Mouse (Mus musculus): ENCODE data around the gene Got1. TPM values are rescaled to one million over a fixed set of nuclear protein-coding genes. Genes with fewer than 3 reads are reported as not detected.

Got1 gene
- polyA plus RNA-seq, 1 experiment from 2014 or later: 49.3 TPM

DNA sequence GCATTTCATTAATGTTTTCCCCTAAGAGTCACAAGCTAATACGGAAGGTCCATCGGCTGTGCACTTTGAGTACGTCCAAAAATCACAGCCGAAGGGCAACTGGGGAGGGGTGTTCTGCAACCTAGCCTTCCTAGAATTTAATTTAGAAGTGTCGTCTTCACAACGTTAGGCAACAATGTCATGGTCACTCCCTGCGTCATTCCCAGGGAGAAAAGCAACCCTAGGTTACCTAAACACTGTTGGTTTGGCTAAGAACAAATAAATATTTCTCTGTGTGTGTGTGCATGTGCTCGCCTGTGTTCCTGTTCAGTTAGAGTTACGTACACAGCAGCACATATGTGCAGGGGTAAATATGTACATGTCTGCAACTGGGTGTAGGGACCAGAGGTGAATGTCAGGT, 1.6 kb upstream of the Got1 start:
- 85% methylated on average over 9 of the region's 9 CpGs for WGBS
- H3K27ac ChIP-seq (replicated peaks): no peak overlapping the region
- H3K36me3 ChIP-seq (ENCODE audit: control insufficient read depth, insufficient read depth, low read length): no peaks in the 10 kb centered on the region
- no peak overlapping the region for H3K4me3 ChIP-seq (ENCODE audit: low read depth, low read length)
- no peak overlapping the region for H3K9ac ChIP-seq (ENCODE audit: low read length)
- H3K27me3 ChIP-seq (ENCODE audit: control insufficient read depth, insufficient read depth, low read length): no peaks in the 10 kb centered on the region
- DNase-seq (ENCODE audit: low spot score) (no peak), ATAC-seq (ENCODE audit: low FRiP score, low TSS enrichment) (no peak)
- no peak for TF ChIP-seq EP300 (optimal IDR thresholded peaks at IDR 0.05)
- no peak for TF ChIP-seq CTCF (IDR thresholded peaks at IDR 0.05; ENCODE audit: low read depth)
- no peak overlapping the region for H3K4me2 ChIP-seq (replicated peaks; ENCODE audit: low read depth)
- no peaks in the 10 kb centered on the region for H3K4me1 ChIP-seq (replicated peaks; ENCODE audit: control insufficient read depth, insufficient read depth)
- no peaks in the 10 kb centered on the region for H3K9me3 ChIP-seq (ENCODE audit: control insufficient read depth, low read length)

- Histone ChIP-seq H3K36me3 (ENCODE audit: control insufficient read depth, insufficient read depth, low read length) (no peaks in the 10 kb centered on the region), H3K4me3 (ENCODE audit: low read depth, low read length) (no peak overlapping the region), H3K9ac (ENCODE audit: low read length) (no peak overlapping the region), H3K4me2 (replicated peaks; ENCODE audit: low read depth) (no peak overlapping the region; the same call in 1 of the 2 replicates), H3K27ac (replicated peaks) (no peak overlapping the region), H3K4me1 (replicated peaks; ENCODE audit: control insufficient read depth, insufficient read depth) (no peaks in the 10 kb centered on the region), H3K27me3 (ENCODE audit: control insufficient read depth, insufficient read depth, low read length) (no peaks in the 10 kb centered on the region), H3K9me3 (ENCODE audit: control insufficient read depth, low read length) (no peaks in the 10 kb centered on the region)
- DNase-seq (ENCODE audit: low spot score): no peak
- no peak for TF ChIP-seq CTCF (IDR thresholded peaks at IDR 0.05; ENCODE audit: low read depth)
- TF ChIP-seq EP300 (optimal IDR thresholded peaks at IDR 0.05): no peak
- no peak for ATAC-seq (ENCODE audit: low FRiP score, low TSS enrichment)
- 86% methylated on average over 7 of the region's 7 CpGs for WGBS
These were observed 1.2 kb upstream of the Got1 start for GRCm38 (mm10) chr19:43525566-43525965.

DNA sequence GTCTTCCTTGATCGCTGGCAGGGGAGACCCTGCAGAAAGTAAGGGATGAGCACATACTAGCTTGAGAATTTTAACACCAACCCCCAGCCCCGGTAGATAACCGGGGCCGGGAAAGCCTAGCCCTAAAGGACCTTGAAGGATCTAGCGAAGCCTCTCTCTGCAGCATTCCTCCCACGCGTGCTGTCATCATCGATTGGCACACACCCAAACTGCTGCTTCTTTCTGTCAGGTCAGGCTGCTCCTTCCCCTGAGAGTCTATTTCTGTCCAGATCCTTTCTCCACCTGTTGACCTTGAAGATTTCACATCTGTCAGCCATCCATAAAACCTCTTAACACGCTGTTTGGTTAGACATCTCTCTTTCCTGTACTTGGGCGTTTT, 688 bp upstream of the Got1 start:
- Histone ChIP-seq H3K27ac (replicated peaks) (peak overlapping the region; percentile 40; the same call in 1 of the 2 replicates), H3K9ac (ENCODE audit: low read length) (peak overlapping the region; percentile 65), H3K36me3 (ENCODE audit: control insufficient read depth, insufficient read depth, low read length) (no peaks in the 10 kb centered on the region), H3K4me2 (replicated peaks; ENCODE audit: low read depth) (peak overlapping the region; percentile 83), H3K9me3 (ENCODE audit: control insufficient read depth, low read length) (no peaks in the 10 kb centered on the region), H3K4me1 (replicated peaks; ENCODE audit: control insufficient read depth, insufficient read depth) (no peaks in the 10 kb centered on the region), H3K4me3 (ENCODE audit: low read depth, low read length) (peak overlapping the region; percentile 66), H3K27me3 (ENCODE audit: control insufficient read depth, insufficient read depth, low read length) (no peaks in the 10 kb centered on the region)
- DNase-seq (ENCODE audit: low spot score) (no peak), ATAC-seq (ENCODE audit: low FRiP score, low TSS enrichment) (no peak)
- 12% methylated on average over 10 of the region's 10 CpGs for WGBS
- TF ChIP-seq CTCF (IDR thresholded peaks at IDR 0.05; ENCODE audit: low read depth) (no peak), EP300 (optimal IDR thresholded peaks at IDR 0.05) (no peak)

GRCm38 (mm10) chr19:43523551-43523950, 854 bp downstream of the Got1 start:
- Histone ChIP-seq H3K4me2 (replicated peaks; ENCODE audit: low read depth) (peak overlapping the region; percentile 65), H3K9ac (ENCODE audit: low read length) (peak overlapping the region; percentile 59; the same call in 1 of the 2 replicates), H3K36me3 (ENCODE audit: control insufficient read depth, insufficient read depth, low read length) (no peaks in the 10 kb centered on the region), H3K4me1 (replicated peaks; ENCODE audit: control insufficient read depth, insufficient read depth) (no peaks in the 10 kb centered on the region), H3K27me3 (ENCODE audit: control insufficient read depth, insufficient read depth, low read length) (no peaks in the 10 kb centered on the region), H3K4me3 (ENCODE audit: low read depth, low read length) (peak overlapping the region; percentile 66), H3K9me3 (ENCODE audit: control insufficient read depth, low read length) (no peaks in the 10 kb centered on the region), H3K27ac (replicated peaks) (peak overlapping the region; percentile 50)
- ATAC-seq (ENCODE audit: low FRiP score, low TSS enrichment) (no peak), DNase-seq (ENCODE audit: low spot score) (peak; percentile 41)
- WGBS: 4% methylated on average over 12 of the region's 12 CpGs
- no peak for TF ChIP-seq EP300 (optimal IDR thresholded peaks at IDR 0.05)
- TF ChIP-seq CTCF (IDR thresholded peaks at IDR 0.05; ENCODE audit: low read depth): no peak

- TF ChIP-seq CTCF (IDR thresholded peaks at IDR 0.05; ENCODE audit: low read depth): no peak
- TF ChIP-seq EP300 (optimal IDR thresholded peaks at IDR 0.05): no peak
- no peak overlapping the region for H3K4me3 ChIP-seq (ENCODE audit: low read depth, low read length)
- H3K4me2 ChIP-seq (replicated peaks; ENCODE audit: low read depth): no peak overlapping the region
- no peak overlapping the region for H3K27ac ChIP-seq (replicated peaks)
- 85% methylated on average over 9 of the region's 9 CpGs for WGBS
- no peaks in the 10 kb centered on the region for H3K36me3 ChIP-seq (ENCODE audit: control insufficient read depth, insufficient read depth, low read length)
- H3K4me1 ChIP-seq (replicated peaks; ENCODE audit: control insufficient read depth, insufficient read depth): no peaks in the 10 kb centered on the region
- no peaks in the 10 kb centered on the region for H3K9me3 ChIP-seq (ENCODE audit: control insufficient read depth, low read length)
- ATAC-seq (ENCODE audit: low FRiP score, low TSS enrichment): no peak
- no peak for DNase-seq (ENCODE audit: low spot score)
- H3K27me3 ChIP-seq (ENCODE audit: control insufficient read depth, insufficient read depth, low read length): no peaks in the 10 kb centered on the region
- H3K9ac ChIP-seq (ENCODE audit: low read length): no peak overlapping the region
These were observed 2.4 kb downstream of the Got1 start for GRCm38 (mm10) chr19:43521996-43522395.

- Histone ChIP-seq H3K9me3 (ENCODE audit: control insufficient read depth, low read length) (no peaks in the 10 kb centered on the region), H3K9ac (ENCODE audit: low read length) (no peak overlapping the region), H3K36me3 (ENCODE audit: control insufficient read depth, insufficient read depth, low read length) (no peaks in the 10 kb centered on the region), H3K27ac (replicated peaks) (no peak overlapping the region), H3K4me3 (ENCODE audit: low read depth, low read length) (no peak overlapping the region), H3K27me3 (ENCODE audit: control insufficient read depth, insufficient read depth, low read length) (no peaks in the 10 kb centered on the region), H3K4me1 (replicated peaks; ENCODE audit: control insufficient read depth, insufficient read depth) (no peaks in the 10 kb centered on the region), H3K4me2 (replicated peaks; ENCODE audit: low read depth) (no peak overlapping the region)
- WGBS: 56% methylated on average over 8 of the region's 8 CpGs
- ATAC-seq (ENCODE audit: low FRiP score, low TSS enrichment) (no peak), DNase-seq (ENCODE audit: low spot score) (no peak)
- no peak for TF ChIP-seq EP300 (optimal IDR thresholded peaks at IDR 0.05)
- TF ChIP-seq CTCF (IDR thresholded peaks at IDR 0.05; ENCODE audit: low read depth): no peak
These were observed 3.0 kb downstream of the Got1 start for GRCm38 (mm10) chr19:43521362-43521761.

Data from stomach, postnatal 0 days (tissue).